Mouse (Mus musculus): ENCODE measurements around the gene S1pr1.

The S1pr1 gene

GRCm38 (mm10) chr3:115673663-115674157 is 41.2 kb downstream of the S1pr1 start:
- no peak for DNase-seq

GRCm38 (mm10) chr3:115672965-115673662 is 41.8 kb downstream of the S1pr1 start:
- no peak for DNase-seq

GRCm38 (mm10) chr3:115669230-115669629 is 45.6 kb downstream of the S1pr1 start:
- DNase-seq, result no peak

- no peak for DNase-seq
These were observed 47.7 kb downstream of the S1pr1 start for GRCm38 (mm10) chr3:115667182-115667581.

GRCm38 (mm10) chr3:115666547-115666946 is 48.3 kb downstream of the S1pr1 start:
- DNase-seq, result no peak

- DNase-seq, result no peak
These were observed 50.4 kb downstream of the S1pr1 start for GRCm38 (mm10) chr3:115664497-115664896.

GRCm38 (mm10) chr3:115660701-115661460 is 54.0 kb downstream of the S1pr1 start:
- peak; percentile 16 for DNase-seq
